Mouse (Mus musculus) megakaryocyte, embryonic 14.5 days (primary cell): ENCODE measurements around the gene Dcun1d4. TPM values are rescaled to one million over a fixed set of nuclear protein-coding genes. Genes with fewer than 3 reads are reported as not detected.

Experiments
- H3K27me3 ChIP-seq: replicated peaks from 2 replicates; pipeline ENCODE3; 2012; ENCODE audit warnings: inconsistent platforms
- H3K36me3 ChIP-seq: replicated peaks from 2 replicates; pipeline ENCODE3; 2012; ENCODE audit warnings: low read length, inconsistent platforms, mixed read lengths
- H3K4me1 ChIP-seq: 2 replicates; pipeline ENCODE4 v1.6.1; 2012; ENCODE audit warnings: inconsistent platforms
- H3K4me3 ChIP-seq: replicated peaks from 2 replicates; pipeline ENCODE3; 2012; ENCODE audit warnings: moderate library complexity, mild to moderate bottlenecking, inconsistent platforms
- H3K9me3 ChIP-seq: 2 replicates; pipeline ENCODE4 v1.6.1; 2012; ENCODE audit warnings: inconsistent platforms
- FLI1 ChIP-seq: IDR thresholded peaks from 2 replicates; pipeline ENCODE4 v1.6.1; 2012; ENCODE audit warnings: low read length, inconsistent platforms, mixed read lengths
- GATA1 ChIP-seq: IDR thresholded peaks from 3 replicates; pipeline ENCODE4 v1.6.1; 2012; ENCODE audit warnings: mixed read lengths, low read length, inconsistent platforms, borderline replicate concordance
- polyA plus RNA-seq: library from polyadenylated mRNA; stranded (reverse); fragments of >175 nt; gene quantifications from 2 replicates; pipeline ENCODE4 v1.2.3, GENCODE M21; 2012; ENCODE audit warnings: low replicate concordance; ENCODE audit not compliant: insufficient read depth

The Dcun1d4 gene
- polyA plus RNA-seq, 1 experiment = 0.66 TPM

DNA sequence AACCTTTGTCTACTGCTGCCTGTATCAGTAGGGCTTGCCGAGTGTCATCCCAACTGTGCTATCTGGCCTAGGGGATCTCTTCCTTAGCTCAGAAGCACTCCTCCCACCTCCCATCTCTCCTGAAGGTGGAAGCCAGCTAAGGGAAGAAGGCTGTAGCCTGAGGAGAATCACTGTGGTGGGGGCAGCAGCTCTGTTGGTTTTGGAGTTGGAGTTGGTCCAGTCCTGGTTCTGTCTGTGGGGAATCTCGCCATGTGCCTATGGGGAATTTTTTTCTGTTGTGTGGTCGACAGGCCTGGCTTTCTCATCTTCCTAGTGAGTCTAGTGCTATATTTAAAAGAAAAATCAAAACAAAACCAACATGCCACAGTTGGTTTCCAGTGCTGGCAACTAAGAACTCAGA, 16.6 kb downstream of the Dcun1d4 start:
- H3K36me3 ChIP-seq = no peaks in the 10 kb centered on the region

GRCm38 (mm10) chr5:73498559-73498958, 17.8 kb downstream of the Dcun1d4 start:
- H3K4me1 ChIP-seq = peaks cover 70% of the 10 kb centered on the region
- H3K9me3 ChIP-seq = no peaks in the 10 kb centered on the region
- TF ChIP-seq FLI1 = no peak
- TF ChIP-seq GATA1 = no peak
- H3K27me3 ChIP-seq = no peaks in the 10 kb centered on the region
- no peak overlapping the region for H3K4me3 ChIP-seq
- no peaks in the 10 kb centered on the region for H3K36me3 ChIP-seq

More for the DNA sequence above, 16.6 kb downstream of the Dcun1d4 start:
- Histone ChIP-seq H3K4me3 (no peak overlapping the region), H3K27me3 (no peaks in the 10 kb centered on the region), H3K9me3 (no peaks in the 10 kb centered on the region), H3K4me1 (peaks cover 69% of the 10 kb centered on the region)
- TF ChIP-seq FLI1 = no peak
- no peak for TF ChIP-seq GATA1

DNA sequence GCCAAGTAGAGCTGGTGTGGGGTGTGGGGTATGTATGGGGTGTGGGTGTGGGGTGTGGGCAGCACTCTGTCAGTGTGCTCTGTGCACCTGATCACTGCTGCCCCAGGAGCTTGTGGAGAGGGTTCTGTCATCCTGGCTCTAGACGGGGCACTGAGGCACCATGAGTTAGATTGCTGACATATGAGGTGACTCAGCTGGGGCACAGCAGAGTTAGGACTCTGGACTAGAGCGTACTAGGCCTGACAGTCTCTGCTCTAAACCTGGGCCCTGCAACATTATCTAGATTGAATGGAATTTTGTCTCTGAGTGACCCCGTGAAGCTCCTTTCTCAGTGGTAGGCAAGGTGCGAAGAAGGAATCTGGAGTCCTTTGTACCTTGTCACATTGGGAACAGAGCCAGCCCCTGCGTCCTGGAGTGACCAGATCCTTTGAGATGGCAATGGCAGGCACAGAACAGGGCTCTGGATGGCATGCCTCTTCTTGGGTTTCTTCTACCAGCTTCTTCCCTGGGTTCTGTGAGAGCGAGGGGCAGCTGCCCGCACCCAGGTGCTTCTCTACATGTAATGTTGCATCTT, 20.2 kb downstream of the Dcun1d4 start:
- no peak for TF ChIP-seq FLI1
- no peak for TF ChIP-seq GATA1

GRCm38 (mm10) chr5:73502422-73502821, 21.6 kb downstream of the Dcun1d4 start:
- Histone ChIP-seq H3K27me3 (no peaks in the 10 kb centered on the region), H3K4me1 (peaks cover 55% of the 10 kb centered on the region), H3K9me3 (no peaks in the 10 kb centered on the region), H3K36me3 (no peaks in the 10 kb centered on the region), H3K4me3 (no peak overlapping the region)
- TF ChIP-seq GATA1 = no peak
- no peak for TF ChIP-seq FLI1

More for the DNA sequence above, 20.2 kb downstream of the Dcun1d4 start:
- Histone ChIP-seq H3K4me1 (peaks cover 64% of the 10 kb centered on the region), H3K4me3 (no peak overlapping the region), H3K27me3 (no peaks in the 10 kb centered on the region), H3K36me3 (no peaks in the 10 kb centered on the region), H3K9me3 (no peaks in the 10 kb centered on the region)

DNA sequence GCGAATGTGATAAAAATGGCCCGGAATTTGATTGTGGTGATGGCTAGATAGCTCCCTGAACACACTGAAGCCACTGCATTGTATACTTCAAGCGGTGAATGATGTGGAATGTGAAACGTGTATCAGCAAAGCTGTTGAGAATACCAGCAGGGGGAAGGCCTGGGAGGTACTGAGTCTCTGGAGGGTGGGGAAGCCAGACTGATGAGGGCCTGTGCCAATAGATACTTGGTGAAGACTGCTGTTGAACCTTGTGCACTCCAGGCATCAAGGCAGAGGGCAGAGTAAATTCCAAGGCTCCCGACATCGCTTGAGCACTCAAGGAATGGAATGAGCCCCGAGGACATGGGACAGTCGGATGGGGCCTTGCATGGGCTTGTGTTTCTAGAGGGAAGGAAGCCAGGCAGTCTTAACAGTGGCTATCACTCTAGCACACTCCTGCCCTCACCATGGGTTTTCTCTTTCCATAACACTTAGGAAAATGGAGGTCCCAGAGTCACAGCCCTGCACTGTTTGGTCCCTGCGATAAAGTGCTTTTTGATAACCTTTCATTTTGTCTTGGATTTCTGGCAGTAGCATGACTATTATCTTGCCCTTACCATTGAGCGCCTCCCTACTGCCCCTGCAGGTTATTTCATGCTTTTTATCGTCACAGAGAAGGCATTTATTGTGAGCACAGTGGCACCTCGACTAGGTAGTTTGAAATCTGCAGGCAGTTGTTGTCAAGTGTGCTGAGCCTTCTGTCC, 22.4 kb downstream of the Dcun1d4 start:
- Histone ChIP-seq H3K36me3 (no peaks in the 10 kb centered on the region), H3K9me3 (no peaks in the 10 kb centered on the region), H3K27me3 (no peaks in the 10 kb centered on the region), H3K4me3 (no peak overlapping the region), H3K4me1 (peaks cover 47% of the 10 kb centered on the region)
- TF ChIP-seq GATA1 (no peak), FLI1 (no peak)

DNA sequence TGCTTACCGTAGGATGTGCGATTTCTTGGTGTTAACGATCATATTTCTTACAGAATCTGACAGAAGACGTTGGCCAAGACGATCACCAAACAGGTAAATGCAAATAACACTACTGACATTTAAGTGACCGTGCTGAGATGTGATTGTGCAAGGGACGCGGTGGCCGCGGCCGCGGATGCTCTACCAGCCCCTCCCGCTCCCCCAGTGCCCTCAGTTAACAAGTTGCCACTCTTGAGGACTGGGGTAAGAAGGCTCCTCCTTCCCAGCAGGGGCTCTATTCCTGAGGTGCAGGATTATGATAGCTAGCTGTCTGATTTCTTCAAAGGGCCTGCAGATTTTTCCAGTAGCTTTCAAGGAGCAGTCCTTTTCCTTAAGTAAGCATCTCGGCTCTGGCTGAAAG, 30.3 kb downstream of the Dcun1d4 start:
- Histone ChIP-seq H3K36me3 (peaks cover 31% of the 10 kb centered on the region), H3K27me3 (no peaks in the 10 kb centered on the region), H3K9me3 (no peaks in the 10 kb centered on the region), H3K4me3 (no peak overlapping the region), H3K4me1 (peaks cover 14% of the 10 kb centered on the region)
- TF ChIP-seq GATA1 (no peak), FLI1 (no peak)

- Histone ChIP-seq H3K4me1 (peaks cover 11% of the 10 kb centered on the region), H3K4me3 (no peak overlapping the region), H3K27me3 (no peaks in the 10 kb centered on the region), H3K36me3 (peaks cover 36% of the 10 kb centered on the region), H3K9me3 (no peaks in the 10 kb centered on the region)
- no peak for TF ChIP-seq FLI1
- no peak for TF ChIP-seq GATA1
These were observed 31.4 kb downstream of the Dcun1d4 start for GRCm38 (mm10) chr5:73512241-73512640.

DNA sequence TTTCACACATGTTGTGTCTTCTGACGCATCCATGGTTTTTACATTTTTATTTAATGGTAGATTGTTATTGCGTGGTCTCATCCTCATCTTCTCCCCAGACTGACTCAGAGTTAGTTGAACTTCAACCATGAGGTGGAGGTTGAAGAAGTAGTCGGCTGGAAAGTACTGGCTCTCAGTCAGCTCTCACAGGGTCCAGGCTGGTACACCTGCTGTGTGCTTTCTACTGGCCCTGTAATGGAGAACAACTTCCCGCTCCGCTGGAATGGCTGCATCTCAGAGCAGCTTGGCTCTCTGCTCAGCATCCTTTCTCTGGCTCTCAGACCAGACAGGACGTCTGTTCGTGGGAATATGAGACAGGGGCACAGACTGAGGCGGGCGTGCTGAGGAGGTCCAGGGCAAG, 31.9 kb downstream of the Dcun1d4 start:
- H3K36me3 ChIP-seq = peaks cover 36% of the 10 kb centered on the region
- H3K27me3 ChIP-seq = no peaks in the 10 kb centered on the region
- peaks cover 14% of the 10 kb centered on the region for H3K4me1 ChIP-seq
- TF ChIP-seq GATA1 (no peak), FLI1 (no peak)
- H3K4me3 ChIP-seq = no peak overlapping the region
- no peaks in the 10 kb centered on the region for H3K9me3 ChIP-seq

- H3K4me3 ChIP-seq = no peak overlapping the region
- no peak for TF ChIP-seq GATA1
- TF ChIP-seq FLI1 = no peak
- H3K9me3 ChIP-seq = no peaks in the 10 kb centered on the region
- peaks cover 36% of the 10 kb centered on the region for H3K36me3 ChIP-seq
- H3K27me3 ChIP-seq = no peaks in the 10 kb centered on the region
- H3K4me1 ChIP-seq = peaks cover 6% of the 10 kb centered on the region
These were observed 33.4 kb downstream of the Dcun1d4 start for GRCm38 (mm10) chr5:73514202-73514601.

DNA sequence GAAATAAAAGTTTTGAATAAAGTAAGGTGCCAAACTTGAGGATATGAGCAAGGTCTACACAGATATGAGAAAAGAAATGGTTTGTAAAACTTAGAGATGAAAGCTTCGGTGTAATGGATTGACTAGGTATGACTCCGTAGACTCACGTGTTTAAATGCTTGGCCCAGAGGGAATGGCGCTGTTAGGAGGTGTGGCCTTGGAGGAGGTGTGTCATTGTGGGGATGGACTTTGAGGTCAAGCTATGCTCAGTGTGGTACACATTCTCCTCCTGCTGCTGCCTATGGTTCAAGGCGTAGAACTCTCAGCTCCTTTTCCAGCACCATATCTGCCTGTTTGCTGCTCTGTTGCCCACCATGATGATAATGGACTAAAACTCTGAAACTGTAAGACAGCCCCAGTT, 36.5 kb downstream of the Dcun1d4 start:
- Histone ChIP-seq H3K4me3 (no peak overlapping the region), H3K9me3 (no peaks in the 10 kb centered on the region), H3K4me1 (peaks cover 3% of the 10 kb centered on the region), H3K36me3 (peaks cover 44% of the 10 kb centered on the region), H3K27me3 (no peaks in the 10 kb centered on the region)
- no peak for TF ChIP-seq FLI1
- TF ChIP-seq GATA1 = no peak
